Mouse (Mus musculus) embryonic fibroblast, embryonic 13.5 days (primary cell): ENCODE measurements around the gene Tbx6.

Experiments used
- CTCF ChIP-seq: IDR thresholded peaks from 2 replicates; pipeline ENCODE4 v1.5.1; 2011; ENCODE audit warnings: mild to moderate bottlenecking, control low read depth, low read length, moderate library complexity, borderline replicate concordance; ENCODE audit not compliant: insufficient read depth
- POLR2A ChIP-seq: IDR thresholded peaks from 2 replicates; pipeline ENCODE4 v1.6.1; 2011; ENCODE audit warnings: low read depth, mild to moderate bottlenecking, control low read depth, low read length, moderate library complexity

DNA sequence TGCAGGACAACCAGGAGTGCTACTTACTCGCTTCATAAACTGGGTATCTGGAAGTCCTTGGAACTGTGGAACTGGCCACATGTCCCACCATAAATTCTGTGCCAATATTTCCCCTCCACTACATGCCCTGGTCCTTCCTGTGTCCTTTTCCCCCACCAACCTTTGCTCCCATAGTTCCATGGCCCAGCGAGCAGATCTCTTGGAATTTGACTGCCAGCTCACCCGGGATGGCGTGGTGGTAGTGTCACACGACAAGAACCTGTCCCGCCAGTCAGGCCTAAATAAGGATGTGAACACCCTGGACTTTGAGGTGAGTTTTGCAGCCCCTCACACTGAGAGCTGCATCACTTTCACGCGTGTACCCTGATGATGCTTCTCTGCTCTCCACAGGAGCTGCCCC is 14.3 kb upstream of the Tbx6 start:
- TF ChIP-seq POLR2A (no peak), CTCF (no peak)
